Mouse (Mus musculus): ENCODE measurements around the gene Iqub. TPM values are rescaled to one million over a fixed set of nuclear protein-coding genes. Genes with fewer than 3 reads are reported as not detected.

The Iqub gene
- polyA plus RNA-seq, 2 experiments: 0.08 TPM; not detected in 1

- 90% methylated on average over 4 of the region's 4 CpGs for WGBS
- no peak overlapping the region for H3K4me3 ChIP-seq (replicated peaks; ENCODE audit: low read length)
- no peaks in the 10 kb centered on the region for H3K4me1 ChIP-seq (ENCODE audit: control insufficient read depth, insufficient read depth, low read length)
- DNase-seq (ENCODE audit: low spot score) (no peak), ATAC-seq (ENCODE audit: low FRiP score, low read depth) (no peak)
- H3K27ac ChIP-seq (replicated peaks; ENCODE audit: low read depth, low read length): no peak overlapping the region
- H3K9ac ChIP-seq (ENCODE audit: low read depth, low read length, severe bottlenecking): no peak overlapping the region
- no peaks in the 10 kb centered on the region for H3K9me3 ChIP-seq (ENCODE audit: control insufficient read depth, low read length)
- TF ChIP-seq POLR2A (IDR thresholded peaks at IDR 0.05; ENCODE audit: borderline replicate concordance, extremely low read depth, insufficient read depth, insufficient read length): no peak
- no peaks in the 10 kb centered on the region for H3K36me3 ChIP-seq (ENCODE audit: control insufficient read depth, insufficient read depth, low read length)
- no peak overlapping the region for H3K4me2 ChIP-seq (replicated peaks; ENCODE audit: low read depth, low read length, severe bottlenecking)
- H3K27me3 ChIP-seq (ENCODE audit: control insufficient read depth, insufficient read depth, low read length): no peaks in the 10 kb centered on the region
Measured at GRCm38 (mm10) chr6:24397237-24397647, 117.6 kb downstream of the Iqub start.

Other genes starting within 250 kb of the Iqub start
- 14.8 and 38.9 TPM in 2 replicates for gene Ndufa5, start 12.9 kb upstream of the Iqub start, polyA plus RNA-seq (2012; rRNA removed)
- 304 and 326 TPM in 2 replicates for gene Ndufa5, start 12.9 kb upstream of the Iqub start, polyA plus RNA-seq (2014; fragmentation: Nextera tagmentation; extraction: Ambion mirVana)
- 0.03 and 0.04 TPM in 2 replicates for gene Asb15, start 13.1 kb upstream of the Iqub start, polyA plus RNA-seq (2012; rRNA removed)
- not detected in 2 replicates for gene Asb15, start 13.1 kb upstream of the Iqub start, polyA plus RNA-seq (2014; fragmentation: Nextera tagmentation; extraction: Ambion mirVana)
- 2.2 and 4.1 TPM in 2 replicates for gene Lmod2, start 82.7 kb upstream of the Iqub start, polyA plus RNA-seq (2012; rRNA removed)
- gene Lmod2, start 82.7 kb upstream of the Iqub start, polyA plus RNA-seq (2014; fragmentation: Nextera tagmentation; extraction: Ambion mirVana): 2.1 and 3.1 TPM in 2 replicates
- 30.8 and 34.8 TPM in 2 replicates for gene Wasl, start 149.9 kb upstream of the Iqub start, polyA plus RNA-seq (2012; rRNA removed)
- gene Wasl, start 149.9 kb upstream of the Iqub start, polyA plus RNA-seq (2014; fragmentation: Nextera tagmentation; extraction: Ambion mirVana): 57.6 and 70.2 TPM in 2 replicates
- gene Hyal6, start 218.2 kb upstream of the Iqub start, polyA plus RNA-seq (2012; rRNA removed): not detected in 2 replicates
- gene Hyal6, start 218.2 kb upstream of the Iqub start, polyA plus RNA-seq (2014; fragmentation: Nextera tagmentation; extraction: Ambion mirVana): not detected in 2 replicates
- not detected in 2 replicates for gene Hyal4, start 233.3 kb upstream of the Iqub start, polyA plus RNA-seq (2012; rRNA removed)
- not detected in 2 replicates for gene Hyal4, start 233.3 kb upstream of the Iqub start, polyA plus RNA-seq (2014; fragmentation: Nextera tagmentation; extraction: Ambion mirVana)

Measured in limb, embryonic 14.5 days (tissue).